Mouse (Mus musculus) forebrain, embryonic 10.5 days (tissue): ENCODE measurements at regions not wholly inside any gene's neighbourhood (a gene's known extent, or its start where the extent isn't known, plus 50 kb on each side); places are given as distances from the start of the nearest gene placed in this dataset.

ENCODE experiments used
- DNase-seq: peaks from one replicate; pipeline ENCODE4 v3.0.0-alpha.2; 2017; ENCODE audit warnings: low spot score; ENCODE audit errors: extremely low spot score
- H3K27ac ChIP-seq: fragments of 300-500 bp; sonication (generic); 2 replicates; pipeline ENCODE4 v1.5.1; 2016; ENCODE audit warnings: mild to moderate bottlenecking
- H3K27me3 ChIP-seq: fragments of 300-500 bp; sonication (generic); 2 replicates; pipeline ENCODE4 v1.6.1; 2016; ENCODE audit warnings: mild to moderate bottlenecking; ENCODE audit not compliant: poor library complexity, severe bottlenecking
- H3K36me3 ChIP-seq: fragments of 300-500 bp; sonication (generic); replicated peaks from 2 replicates; pipeline ENCODE4 v1.6.1; 2016; ENCODE audit warnings: mild to moderate bottlenecking, moderate library complexity
- H3K4me1 ChIP-seq: fragments of 300-500 bp; sonication (generic); 2 replicates; pipeline ENCODE4 v1.6.1; 2016
- H3K4me3 ChIP-seq: fragments of 300-500 bp; sonication (generic); 2 replicates; pipeline ENCODE4 v1.5.1; 2016; ENCODE audit warnings: mild to moderate bottlenecking, moderate library complexity
- H3K9me3 ChIP-seq: fragments of 300-500 bp; sonication (generic); 2 replicates; pipeline ENCODE4 v1.6.1; 2016; ENCODE audit warnings: mild to moderate bottlenecking, moderate library complexity
- WGBS: fragments of 180-500 bp; shearing (Covaris S2); methylation state at CpG from one replicate; pipeline ENCODE4 v1.1.7; 2016; 5-methylcytosine and 5-hydroxymethylcytosine counted together

GRCm38 (mm10) chr13:88088259-88088658 is 733.0 kb upstream of the Edil3 start:
- H3K9me3 ChIP-seq, result no peaks in the 10 kb centered on the region
- DNase-seq, result no peak
- 22% methylated on average over 2 of the region's 2 CpGs for WGBS
- H3K27ac ChIP-seq, result peak overlapping the region; percentile 65
- H3K36me3 ChIP-seq, result no peaks in the 10 kb centered on the region
- H3K4me1 ChIP-seq, result peaks cover 21% of the 10 kb centered on the region
- no peak overlapping the region for H3K4me3 ChIP-seq
- no peaks in the 10 kb centered on the region for H3K27me3 ChIP-seq
